Mouse (Mus musculus) skeletal muscle tissue, adult 2 months (tissue): ENCODE results near the gene Fbxw11.

ENCODE experiments used
- DNase-seq: peaks from one replicate; pipeline ENCODE4 v3.0.0-alpha.2; 2012; ENCODE audit warnings: low read depth, low spot score

The Fbxw11 gene

GRCm38 (mm10) chr11:32751863-32752594 lies 109.5 kb downstream of the Fbxw11 start:
- no peak for DNase-seq

GRCm38 (mm10) chr11:32752595-32752885 lies 110.0 kb downstream of the Fbxw11 start:
- no peak for DNase-seq

GRCm38 (mm10) chr11:32753358-32753757 lies 110.8 kb downstream of the Fbxw11 start:
- DNase-seq = no peak

- DNase-seq = no peak
Measured at GRCm38 (mm10) chr11:32762773-32763172, 120.2 kb downstream of the Fbxw11 start.

GRCm38 (mm10) chr11:32767496-32768230 lies 125.1 kb downstream of the Fbxw11 start:
- DNase-seq = no peak

- no peak for DNase-seq
Measured at GRCm38 (mm10) chr11:32768642-32769343, 126.3 kb downstream of the Fbxw11 start.

GRCm38 (mm10) chr11:32780747-32781536 lies 138.4 kb downstream of the Fbxw11 start:
- DNase-seq = no peak

GRCm38 (mm10) chr11:32781633-32782404 lies 139.3 kb downstream of the Fbxw11 start:
- no peak for DNase-seq

- DNase-seq = peak; percentile 58
Measured at GRCm38 (mm10) chr11:32782724-32783123, 140.2 kb downstream of the Fbxw11 start.

GRCm38 (mm10) chr11:32785591-32786147 lies 143.1 kb downstream of the Fbxw11 start:
- peak; percentile 57 for DNase-seq

- peak; percentile 30 for DNase-seq
Measured at GRCm38 (mm10) chr11:32786201-32786600, 143.7 kb downstream of the Fbxw11 start.

- no peak for DNase-seq
Measured at GRCm38 (mm10) chr11:32794759-32795445, 152.4 kb downstream of the Fbxw11 start.
